Mouse (Mus musculus): ENCODE measurements around the gene Tldc1.

DNA sequence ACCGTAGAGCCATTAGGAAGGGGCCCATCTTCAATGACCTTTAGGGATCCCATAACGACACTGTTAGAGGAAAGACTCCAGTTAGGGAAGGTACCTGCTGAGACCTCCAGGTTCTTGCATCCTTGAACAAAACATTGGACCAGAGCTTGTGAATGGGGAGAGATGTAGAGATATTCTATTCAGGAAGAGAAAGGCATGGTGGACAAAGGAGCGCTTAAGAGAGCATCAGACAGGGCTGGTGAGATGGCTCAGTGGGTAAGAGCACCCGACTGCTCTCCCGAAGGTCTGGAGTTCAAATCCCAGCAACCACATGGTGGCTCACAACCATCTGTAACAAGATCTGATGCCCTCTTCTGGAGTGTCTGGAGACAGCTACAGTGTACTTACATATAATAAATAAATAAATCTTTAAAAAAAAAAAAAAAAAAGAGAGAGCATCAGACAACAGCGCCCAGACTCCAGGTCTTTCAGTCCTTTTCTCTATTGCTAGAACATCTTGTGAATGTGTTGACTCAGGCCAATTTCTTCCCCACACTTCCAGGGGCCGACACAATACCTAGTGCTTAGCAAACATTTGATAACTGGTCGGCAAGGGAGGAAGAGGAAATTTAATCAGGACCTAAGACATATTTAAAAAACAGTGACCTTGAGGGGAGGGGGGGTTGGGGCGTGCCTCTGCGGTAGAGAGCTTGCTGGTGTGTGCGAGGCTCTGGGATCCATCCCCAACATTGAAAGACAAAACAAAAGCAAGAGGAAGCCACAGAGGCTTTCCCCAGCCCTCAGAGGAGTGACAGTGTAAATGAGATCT lies 40.9 kb downstream of the Tldc1 start:
- TF ChIP-seq CTCF (IDR thresholded peaks at IDR 0.05; ENCODE audit: borderline replicate concordance, extremely low read depth, insufficient read depth, insufficient read length) = no peak
- TF ChIP-seq POLR2A (IDR thresholded peaks at IDR 0.05; ENCODE audit: borderline replicate concordance, extremely low read depth, insufficient read depth, insufficient read length, poor library complexity, severe bottlenecking) = no peak

All from brain, embryonic 14.5 days (tissue).